Mouse (Mus musculus) thymus, postnatal 4 days (tissue): ENCODE results near the gene Vmn1r181.
"Not testable (repeated sequence)": the region's sequence is repeated elsewhere in the genome, so short reads cannot be mapped to it uniquely, and the experiment has no call there.

Experiments
- DNase-seq: peaks from one replicate; pipeline ENCODE4 v3.0.0; 2021

The Vmn1r181 gene

GRCm38 (mm10) chr7:23974315-23974714, at the start of gene Vmn1r181:
Gene Vmn1r181 (plus strand): TSS chr7:23974615.
- not testable (repeated sequence) for DNase-seq

DNA sequence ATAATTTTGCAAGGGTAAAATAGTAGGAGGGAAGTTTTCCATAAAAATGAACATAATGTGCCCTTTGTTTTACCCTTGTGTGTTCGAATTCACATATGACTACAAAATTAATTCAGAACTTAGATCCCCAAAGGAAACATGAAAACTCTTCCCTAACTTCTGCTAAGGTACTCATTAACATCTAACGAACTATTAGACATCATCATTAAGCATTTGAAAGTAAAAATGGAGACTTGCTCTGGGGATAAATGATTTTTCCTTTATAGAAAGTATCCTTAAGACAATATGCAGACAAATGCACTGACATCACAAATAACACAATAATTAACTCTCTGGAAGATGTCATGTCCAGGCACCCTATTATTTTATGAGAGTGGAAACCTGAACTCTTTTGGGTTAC, 47.7 kb upstream of the Vmn1r181 start, which contains the start of gene Vmn1r179:
TSS of gene Vmn1r179 (plus strand) at position 301 of the 400 bp plus-strand sequence.
- no peak for DNase-seq

- DNase-seq = no peak
Observed at GRCm38 (mm10) chr7:23950332-23950731, 24.1 kb upstream of the Vmn1r181 start, which contains the start of gene Vmn1r180. Gene Vmn1r180 (plus strand): TSS chr7:23950632.

DNA sequence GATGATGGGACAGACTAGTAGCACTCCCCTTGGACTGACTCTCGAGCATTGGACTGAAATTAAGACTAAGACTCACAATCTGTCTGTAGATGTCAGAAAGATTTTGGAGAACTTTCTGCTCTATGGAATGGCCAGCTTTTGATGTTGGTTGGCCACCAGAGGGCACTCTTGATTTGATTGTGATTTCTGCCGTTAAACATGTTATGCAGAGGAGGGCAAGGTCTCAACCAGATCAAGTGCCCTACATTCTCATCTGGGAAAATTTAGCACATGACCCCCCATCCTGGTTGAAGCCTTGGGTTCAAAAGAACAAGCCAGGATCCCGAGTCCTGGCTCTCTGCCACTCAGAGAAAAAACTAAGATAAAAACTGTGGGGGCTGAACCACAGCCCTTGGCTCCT, 6.4 kb upstream of the Vmn1r181 start:
- DNase-seq = peak; percentile 23

GRCm38 (mm10) chr7:24001391-24001790, 27.0 kb downstream of the Vmn1r181 start, which contains the start of gene V1rd19:
Gene V1rd19 (plus strand): TSS chr7:24001691.
- DNase-seq = no peak
